Mouse (Mus musculus) ES-E14 (cell line): Measurements from ENCODE around the gene Slc25a13.

Experiments used
- CHD2 ChIP-seq: IDR thresholded peaks from 2 replicates; pipeline ENCODE4 v1.6.1; 2014; ENCODE audit warnings: mild to moderate bottlenecking, low read depth, low read length, inconsistent platforms
- HCFC1 ChIP-seq: IDR thresholded peaks from 2 replicates; pipeline ENCODE4 v1.6.1; 2012; ENCODE audit warnings: low read length, inconsistent platforms, borderline replicate concordance; ENCODE audit not compliant: insufficient read depth
- MAFK ChIP-seq: IDR thresholded peaks from 2 replicates; pipeline ENCODE4 v1.6.1; 2014; ENCODE audit warnings: mild to moderate bottlenecking, low read depth, low read length, inconsistent platforms; ENCODE audit not compliant: insufficient read depth
- ZC3H11A ChIP-seq: IDR thresholded peaks from 2 replicates; pipeline ENCODE4 v1.6.1; 2012; ENCODE audit warnings: low read depth, mild to moderate bottlenecking, inconsistent platforms, low read length, borderline replicate concordance

GRCm38 (mm10) chr6:6145412-6145811, 71.6 kb downstream of the Slc25a13 start:
- TF ChIP-seq ZC3H11A, result no peak
- TF ChIP-seq HCFC1, result no peak
- no peak for TF ChIP-seq CHD2
- TF ChIP-seq MAFK, result no peak
